Mouse (Mus musculus) retina, adult 2 months (tissue): Measurements from ENCODE around the gene Cdh4.

ENCODE experiments used
- DNase-seq: peaks from one replicate; pipeline ENCODE4 v3.0.0-alpha.2; 2012; ENCODE audit warnings: low read depth, low spot score

Gene Cdh4

DNA sequence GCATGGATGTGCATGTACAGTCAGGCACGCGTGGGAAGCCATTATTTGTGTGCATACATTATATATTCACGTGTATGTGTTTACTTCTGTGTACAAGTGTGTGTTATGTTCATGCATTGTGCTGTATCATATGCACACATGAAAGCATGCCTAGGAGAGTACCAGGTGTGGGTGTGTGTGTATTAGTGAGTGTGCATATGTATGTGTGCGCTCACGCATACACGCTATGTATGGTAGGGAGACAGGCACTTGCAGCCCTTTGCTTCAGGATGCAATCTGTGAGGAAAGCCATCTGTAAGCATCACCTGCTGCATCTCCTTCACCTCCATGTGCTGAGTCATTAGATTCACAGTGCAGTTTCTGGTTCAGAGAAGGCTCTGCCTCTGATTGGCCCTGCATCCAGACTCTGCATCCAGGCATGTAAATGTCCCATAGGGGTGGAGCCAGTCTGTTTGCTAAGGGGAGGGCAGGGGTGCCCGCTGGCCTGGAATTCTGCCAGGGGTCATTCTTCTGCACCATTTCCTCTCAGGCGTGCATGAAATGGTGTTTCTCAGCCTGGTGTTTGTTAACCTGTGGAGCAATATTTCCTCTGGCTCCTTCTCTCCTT is 25.7 kb downstream of the Cdh4 start:
- no peak for DNase-seq

DNA sequence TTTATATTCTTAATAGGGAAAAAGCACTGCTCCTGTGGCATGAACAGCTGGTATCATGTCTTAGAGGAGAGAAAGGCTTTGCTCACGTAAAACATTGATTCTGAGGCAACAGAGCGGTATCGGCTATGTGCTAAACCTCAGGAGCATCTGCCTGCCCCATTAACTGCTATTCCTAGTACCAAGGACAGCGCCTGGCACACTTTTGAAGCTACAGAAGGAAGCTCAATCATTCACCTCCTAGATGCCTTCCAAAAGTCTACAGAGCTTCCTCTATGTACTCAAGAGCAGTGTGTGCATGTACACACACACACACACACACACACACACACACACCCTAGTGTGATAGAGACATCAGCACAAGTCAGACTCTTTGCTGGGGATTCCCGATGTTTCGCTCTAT is 34.4 kb downstream of the Cdh4 start:
- DNase-seq: no peak

DNA sequence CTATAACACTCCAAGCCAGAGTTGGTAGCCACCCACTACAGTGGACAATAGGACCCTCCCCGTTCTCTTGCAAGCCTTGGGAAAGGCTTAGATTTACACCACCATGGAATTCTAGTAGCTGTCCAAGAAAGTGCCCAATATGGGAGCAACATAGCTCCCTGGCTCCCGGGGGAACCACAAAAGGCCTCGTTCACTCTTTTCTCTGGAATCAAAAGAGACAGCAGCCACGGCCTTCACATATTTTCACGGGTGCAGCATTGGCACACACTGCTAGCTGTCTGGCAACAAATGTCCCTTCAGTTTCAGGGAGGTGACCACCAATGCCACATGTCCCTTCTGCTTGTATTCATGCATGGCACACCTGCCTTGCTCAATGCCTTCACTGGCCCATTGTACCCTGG is 38.6 kb downstream of the Cdh4 start:
- DNase-seq: no peak

DNA sequence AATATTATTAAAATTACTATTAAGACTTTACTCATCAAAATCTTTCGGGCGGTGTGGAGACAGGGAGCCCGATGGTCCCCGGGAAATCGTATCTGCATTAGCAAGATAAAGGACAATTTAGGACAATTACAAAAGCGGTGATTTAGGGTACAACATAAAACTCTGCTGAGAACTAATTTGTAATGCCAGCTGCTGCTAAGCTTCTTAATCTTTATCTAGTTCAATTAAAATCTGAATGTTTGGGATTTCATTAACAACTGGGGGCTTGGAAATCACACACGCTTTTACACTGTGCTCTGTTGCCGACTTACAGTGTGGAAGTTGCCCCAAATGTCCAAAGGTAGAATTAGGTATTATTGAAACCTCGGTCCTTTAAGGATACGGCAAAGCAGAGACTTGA is 39.1 kb downstream of the Cdh4 start:
- DNase-seq: no peak

DNA sequence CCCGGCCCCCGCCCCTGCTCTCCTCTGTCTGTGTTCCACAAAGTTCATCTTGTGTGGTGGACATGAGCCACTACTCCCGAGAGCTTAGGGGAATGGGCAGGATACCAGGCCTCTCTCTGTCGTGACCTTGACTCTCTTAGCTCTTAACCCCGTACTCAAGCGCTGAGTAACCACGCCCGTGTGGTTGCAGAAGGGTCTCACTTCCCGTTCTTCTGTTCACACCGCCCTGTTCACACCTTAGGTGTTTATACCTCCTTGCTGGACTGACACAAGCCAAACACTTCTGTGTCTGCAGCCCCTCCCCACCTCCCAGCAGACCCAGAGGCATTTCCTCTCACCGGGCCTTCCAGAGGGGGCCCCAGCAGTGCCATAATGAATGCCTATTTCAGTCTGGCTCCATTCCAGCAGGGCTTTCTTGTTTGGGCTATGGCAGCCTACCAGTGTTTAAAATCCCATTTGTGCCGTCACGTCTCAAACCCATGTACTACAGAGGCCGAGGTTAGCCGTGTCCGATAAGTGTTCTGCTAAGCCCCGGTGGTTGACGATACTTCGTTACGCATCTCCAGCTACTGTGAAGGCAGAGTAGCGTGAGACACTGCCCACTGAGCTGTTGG is 46.4 kb downstream of the Cdh4 start:
- DNase-seq: no peak

DNA sequence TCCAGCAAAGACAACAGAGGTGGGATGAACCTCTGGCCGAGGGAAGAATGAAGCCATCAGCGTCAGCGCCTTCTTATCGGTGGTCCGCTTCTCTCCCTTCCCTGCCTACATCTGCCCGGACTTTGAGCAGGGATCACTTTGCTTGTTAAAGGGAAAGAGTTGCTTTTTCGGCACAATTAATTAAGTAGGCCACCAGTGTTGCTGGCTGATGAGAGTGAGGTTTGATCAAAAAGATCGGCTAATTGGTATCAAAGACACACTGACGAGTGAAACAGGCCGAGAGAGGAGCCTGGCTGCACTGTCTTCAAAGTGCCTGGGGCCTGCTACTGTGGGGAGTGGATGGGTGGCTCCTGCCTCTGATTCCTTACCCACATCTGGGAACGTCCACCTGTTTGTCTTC is 49.7 kb downstream of the Cdh4 start:
- DNase-seq: no peak

DNA sequence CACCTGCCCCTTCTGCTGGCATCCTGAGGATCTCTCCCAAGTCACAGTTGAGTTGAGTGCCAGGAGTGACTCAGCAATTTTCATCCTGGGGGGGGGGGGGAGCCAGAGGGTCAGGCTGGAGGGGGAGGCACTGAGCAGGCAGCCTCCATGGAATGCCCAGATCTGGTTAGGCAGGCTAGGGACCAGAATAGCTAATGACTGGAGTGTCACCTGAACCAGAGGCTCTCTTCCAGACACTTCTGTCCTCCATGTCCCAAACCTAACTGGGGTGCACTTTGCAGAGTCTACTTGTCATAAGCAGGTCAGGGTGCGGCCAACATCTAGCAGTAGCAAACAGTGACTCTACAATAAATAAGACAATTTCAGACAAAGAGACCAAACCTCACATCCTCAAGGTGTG is 52.0 kb downstream of the Cdh4 start:
- no peak for DNase-seq

DNA sequence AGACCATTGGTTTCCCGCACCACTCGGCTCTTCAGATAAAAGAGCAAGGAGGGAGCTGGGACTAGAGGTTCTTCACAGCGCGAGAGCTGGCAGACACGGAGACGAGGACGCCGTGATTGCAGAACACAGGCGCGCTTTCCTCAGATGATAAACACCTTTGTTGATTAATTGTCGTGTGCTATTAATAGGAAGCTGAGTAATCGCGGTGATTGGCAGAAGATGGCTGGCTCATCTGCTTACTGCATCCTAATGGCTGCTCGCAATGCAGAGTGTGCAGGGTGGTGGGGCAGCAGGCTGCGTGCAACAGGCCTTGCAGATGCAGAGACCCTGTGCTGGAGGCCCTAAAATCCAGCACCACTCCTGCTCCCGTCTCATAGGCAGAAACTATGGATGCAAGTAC is 68.2 kb downstream of the Cdh4 start:
- no peak for DNase-seq

DNA sequence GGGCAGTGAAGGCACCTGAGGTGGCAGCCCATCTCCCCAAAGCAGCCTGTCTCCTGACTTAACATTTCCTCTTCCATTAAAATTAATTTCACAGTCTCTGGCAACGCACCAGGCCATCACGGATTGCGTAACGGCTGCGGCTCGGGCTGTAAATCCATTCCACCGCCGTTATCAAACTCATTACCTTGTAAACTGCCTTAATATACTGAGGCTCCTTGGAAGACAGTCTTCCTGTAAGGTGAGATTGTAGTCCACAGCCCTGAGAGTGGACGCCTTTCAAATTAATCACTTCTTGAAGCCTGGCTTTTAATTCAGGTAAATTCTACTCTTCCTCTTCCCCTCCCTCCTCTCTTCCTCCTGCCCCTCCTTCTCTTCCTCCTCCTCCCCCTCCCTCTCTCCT is 74.3 kb downstream of the Cdh4 start:
- DNase-seq: no peak

DNA sequence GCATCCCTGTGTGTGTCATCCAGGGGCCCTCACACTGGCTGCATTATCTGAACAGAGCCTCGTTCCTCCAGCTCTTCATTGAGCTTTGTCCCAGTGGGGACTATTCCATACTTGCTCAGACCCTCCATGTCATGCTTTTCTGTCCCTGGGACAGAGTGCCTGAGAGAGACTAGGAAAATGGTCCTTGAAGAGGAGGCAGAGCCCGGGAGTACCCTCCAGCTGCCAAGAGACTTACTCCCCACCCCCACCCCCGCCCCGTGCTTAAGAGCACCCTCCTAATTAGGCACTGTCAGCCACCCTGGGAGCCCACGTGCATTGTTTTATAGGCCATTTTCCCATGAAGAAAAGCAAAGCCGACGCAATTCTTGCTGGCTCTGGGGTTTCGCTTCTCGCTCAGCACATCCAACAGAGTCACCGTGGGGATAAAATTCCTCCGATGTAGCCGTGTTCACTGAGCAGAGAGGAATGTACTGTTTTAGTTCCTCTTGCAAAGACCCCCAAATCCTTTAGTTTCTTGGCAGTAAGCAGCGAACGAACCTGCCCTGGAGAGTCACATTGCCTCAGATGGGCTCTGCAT is 76.3 kb downstream of the Cdh4 start:
- no peak for DNase-seq

DNA sequence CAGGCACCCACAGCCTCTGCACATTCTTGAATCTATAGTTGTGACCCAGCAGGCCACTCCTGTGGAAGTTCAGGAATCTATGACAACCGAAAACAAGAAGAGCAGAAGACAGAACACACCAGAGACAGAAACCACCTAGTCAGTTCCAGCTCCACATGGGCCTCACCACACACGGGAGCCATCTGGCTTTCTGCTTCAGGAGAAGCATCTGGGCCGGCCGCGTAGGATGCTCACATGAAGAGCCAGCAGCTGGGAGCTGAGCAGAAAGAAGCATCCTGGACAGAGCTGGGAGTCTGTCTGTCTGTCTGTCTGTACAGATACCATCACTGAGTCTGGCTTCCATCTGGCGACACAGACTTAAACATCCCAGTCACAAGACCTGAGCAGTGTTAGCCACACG is 76.9 kb downstream of the Cdh4 start:
- no peak for DNase-seq

DNA sequence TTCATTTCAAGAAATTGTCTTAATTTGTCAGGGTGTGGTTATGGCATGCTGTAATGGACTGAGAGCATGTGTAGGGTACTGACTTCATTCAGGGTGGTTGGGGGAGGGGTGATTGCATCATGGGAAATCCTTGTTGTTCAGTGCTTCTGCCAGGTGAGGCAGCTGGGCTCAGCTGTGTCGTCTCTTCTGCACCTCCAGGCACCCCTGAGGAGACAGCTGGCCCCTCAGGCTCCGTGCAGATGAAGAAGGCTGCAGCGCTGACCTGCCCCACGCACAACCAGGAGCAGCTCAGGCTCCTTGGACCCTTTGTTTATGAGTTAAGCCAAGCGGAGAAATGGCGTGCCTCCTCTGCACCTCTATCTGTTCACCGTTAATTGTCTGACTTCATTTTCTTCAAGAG is 77.7 kb downstream of the Cdh4 start:
- DNase-seq: no peak

DNA sequence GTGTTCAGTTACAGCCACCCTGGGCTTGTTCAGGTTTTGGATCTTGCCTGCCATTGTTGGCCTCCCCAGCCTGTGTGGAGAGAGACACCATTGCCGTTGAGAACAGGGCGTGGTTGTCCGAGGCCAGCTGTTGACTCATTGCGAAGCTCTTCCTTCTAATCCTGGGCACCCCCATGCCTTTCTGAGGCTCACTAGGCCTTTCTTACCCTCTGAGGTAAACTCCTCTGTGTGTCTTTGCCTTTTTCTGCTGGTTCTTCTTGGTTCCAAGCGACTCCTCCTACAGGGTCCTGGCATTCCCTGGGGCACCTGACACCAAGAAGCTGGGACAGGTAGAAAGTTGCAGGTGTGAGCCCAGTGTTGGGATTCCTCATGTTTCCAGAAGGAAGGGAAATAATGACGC is 78.7 kb downstream of the Cdh4 start:
- no peak for DNase-seq

DNA sequence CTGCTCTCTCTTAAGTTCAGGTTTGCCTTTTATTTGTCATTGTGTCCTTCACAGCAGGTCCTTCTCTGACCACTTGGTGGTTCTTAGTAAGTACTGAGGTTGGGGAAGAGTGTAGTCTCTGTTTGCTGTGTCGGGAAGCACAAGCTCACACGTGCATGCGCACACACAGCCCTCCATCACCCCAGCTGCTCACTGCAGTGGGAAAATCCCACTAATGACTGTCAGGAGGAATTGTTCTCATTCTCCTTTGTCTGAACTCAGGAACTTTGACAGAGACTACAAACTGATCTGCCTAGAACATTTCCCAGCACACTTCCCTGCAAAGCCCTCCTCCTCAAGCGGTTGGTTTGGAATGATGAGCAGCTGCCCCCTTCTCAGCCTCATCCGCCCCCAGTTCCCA is 79.2 kb downstream of the Cdh4 start:
- DNase-seq: no peak

DNA sequence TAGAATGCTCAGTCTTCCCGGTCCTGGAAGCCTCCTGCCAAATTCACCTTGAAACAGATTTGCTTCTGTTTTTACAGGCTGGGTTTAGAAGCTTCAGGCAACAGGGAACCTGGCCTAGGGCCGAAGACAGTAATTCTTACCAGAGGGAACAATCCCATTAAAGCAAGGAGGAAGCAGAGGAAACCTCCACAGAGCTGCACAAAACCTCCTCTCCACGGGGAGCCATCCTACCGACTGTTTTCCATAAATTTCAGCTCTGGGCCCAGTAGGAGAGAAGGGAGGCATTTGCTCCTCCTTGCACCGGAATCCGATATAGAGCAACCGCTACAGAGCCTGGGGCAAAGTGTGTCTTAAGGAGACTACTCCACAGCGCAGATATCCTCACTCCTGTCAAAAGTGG is 79.9 kb downstream of the Cdh4 start:
- DNase-seq: no peak

DNA sequence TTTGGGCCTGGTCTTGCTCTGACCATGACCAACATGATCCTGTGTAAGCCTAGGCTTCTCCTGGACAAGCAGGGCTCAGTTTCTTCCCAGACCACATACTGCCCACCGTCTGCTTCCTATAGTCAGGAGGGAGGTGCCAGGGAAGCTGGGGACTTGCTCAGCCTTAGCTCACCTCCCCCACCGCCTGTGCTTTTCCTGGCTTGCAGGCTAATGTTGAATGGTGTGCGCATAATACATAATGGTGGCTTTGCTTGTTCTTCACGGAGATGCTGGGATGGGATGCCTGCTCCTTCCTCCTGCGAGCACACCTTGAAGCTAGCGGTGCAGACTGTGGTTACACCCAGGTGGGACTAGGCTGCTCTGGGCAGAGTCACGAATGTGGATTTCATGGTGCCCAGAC is 84.7 kb downstream of the Cdh4 start:
- DNase-seq: no peak

DNA sequence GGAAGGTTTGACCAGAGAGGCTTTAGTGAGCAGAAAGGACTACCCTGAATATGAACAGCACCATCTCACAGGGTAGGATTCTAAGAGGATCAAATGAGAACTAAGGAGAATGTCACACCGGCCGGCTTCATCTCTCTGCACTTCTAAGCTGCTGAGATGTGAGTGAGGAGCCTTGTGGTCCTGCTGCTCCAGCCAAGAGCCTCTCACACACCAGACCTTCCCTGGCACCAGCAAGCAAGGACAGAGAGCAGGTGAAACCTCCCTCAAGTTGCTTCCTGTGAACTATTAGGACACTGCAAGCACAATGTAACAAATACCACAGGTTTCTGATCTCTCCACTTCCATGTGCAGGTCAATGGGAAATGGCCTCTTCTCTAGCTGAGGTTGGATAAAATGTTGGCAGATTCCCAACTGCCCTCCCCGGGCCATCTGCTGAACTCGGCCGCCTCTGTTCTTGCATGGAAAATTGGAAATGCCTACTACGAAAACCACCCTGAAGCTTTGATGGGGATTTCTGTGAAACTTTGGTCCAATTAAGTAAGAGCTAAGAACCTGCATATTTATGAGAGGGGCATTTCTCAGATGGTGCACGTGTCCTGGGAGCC is 88.3 kb downstream of the Cdh4 start:
- no peak for DNase-seq

DNA sequence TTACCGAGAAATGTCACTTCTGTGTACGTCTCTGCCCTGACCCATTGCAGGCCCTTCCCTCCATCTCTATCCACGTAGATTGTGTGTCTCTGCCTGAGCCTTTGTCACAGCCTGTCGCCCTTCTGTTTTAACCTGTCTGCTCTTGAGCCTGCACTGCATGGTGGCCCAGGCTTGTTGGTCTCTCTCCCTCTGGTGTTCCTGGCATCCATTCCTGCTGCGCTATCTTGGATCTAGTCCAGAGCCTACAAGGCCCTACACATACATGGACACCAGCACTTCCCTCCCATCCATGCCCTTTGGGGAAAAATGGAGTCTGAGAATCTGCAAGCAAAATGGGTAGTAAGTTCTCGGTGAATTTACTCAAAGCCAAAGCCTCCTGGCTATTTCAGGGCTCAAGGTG is 91.0 kb downstream of the Cdh4 start:
- DNase-seq: no peak

DNA sequence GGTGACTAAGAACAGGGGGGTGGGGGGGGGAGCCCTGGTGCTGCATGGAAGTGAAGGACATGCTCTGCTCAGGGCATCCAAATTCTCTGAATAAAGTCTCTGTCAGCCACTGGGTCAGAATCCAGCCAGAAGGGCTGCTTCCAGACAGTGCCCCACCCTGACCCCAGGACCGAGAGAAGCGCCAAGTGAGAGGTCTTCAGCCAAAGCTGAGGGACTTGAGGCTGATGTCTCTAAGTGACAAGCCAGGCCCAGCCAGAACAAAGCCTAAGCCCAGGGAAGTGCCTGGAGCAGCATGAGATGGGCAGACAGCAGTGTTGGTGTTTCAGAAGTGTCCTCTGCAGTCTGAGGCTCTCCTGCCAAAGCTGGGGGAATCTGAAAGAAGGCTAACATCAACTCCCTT is 91.7 kb downstream of the Cdh4 start:
- no peak for DNase-seq

DNA sequence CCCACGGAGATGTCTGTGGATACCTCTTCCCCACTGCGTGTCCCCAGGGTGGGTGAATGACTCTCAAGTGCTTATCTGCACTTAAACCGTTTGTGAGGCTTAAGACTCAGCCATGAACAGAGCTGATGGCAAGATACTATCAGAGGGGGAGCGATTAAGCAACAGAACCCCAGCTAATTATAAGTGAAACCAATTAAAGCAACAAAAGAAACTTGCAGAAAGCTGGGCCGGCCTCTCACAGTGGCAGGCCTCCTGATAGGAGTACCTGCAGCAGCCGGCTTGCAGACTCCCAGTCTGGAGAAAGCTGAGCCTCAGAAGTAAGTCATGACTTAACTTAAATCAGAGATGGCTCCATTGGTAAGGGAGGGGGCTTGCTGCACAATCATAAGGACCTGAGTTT is 93.0 kb downstream of the Cdh4 start:
- DNase-seq: no peak

DNA sequence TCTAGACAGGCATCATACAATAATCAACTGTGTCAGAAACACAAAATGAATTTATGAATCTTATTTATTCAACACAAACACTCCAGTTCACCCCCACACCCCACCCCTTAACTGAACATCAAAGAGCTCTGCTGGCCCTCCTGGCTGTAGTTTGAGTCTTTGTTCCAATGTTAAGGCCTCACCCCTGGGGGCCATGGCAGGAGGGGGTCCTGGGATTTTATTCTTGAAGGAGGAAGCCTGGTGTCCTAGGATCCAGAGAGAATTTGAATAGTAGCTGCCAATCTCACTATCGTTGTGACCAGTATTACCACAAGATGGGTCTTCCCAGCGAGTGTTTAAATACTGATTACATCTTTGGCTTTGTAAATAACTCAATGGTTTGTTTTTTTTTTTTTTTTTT is 94.5 kb downstream of the Cdh4 start:
- DNase-seq: no peak

DNA sequence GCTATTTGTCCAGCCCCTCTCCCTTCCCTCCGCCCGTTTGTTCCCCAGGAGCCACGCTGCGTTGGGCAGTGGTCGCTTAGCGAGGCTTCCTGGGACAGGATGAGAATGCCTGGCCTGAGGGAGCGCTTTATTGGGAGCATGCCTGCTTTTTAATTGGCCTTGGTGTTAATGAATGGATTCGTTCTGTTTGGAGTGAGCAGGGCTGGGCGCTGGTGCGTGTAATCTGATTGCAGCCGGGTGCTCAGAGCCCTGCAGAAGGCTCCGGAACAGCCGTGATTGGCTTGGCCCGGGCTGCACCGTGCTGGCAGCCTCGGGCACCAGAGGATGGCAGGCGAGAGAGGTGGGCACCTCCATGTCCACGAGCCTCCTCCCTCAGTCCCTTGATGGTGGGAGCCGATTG is 95.2 kb downstream of the Cdh4 start:
- DNase-seq: peak; percentile 22

DNA sequence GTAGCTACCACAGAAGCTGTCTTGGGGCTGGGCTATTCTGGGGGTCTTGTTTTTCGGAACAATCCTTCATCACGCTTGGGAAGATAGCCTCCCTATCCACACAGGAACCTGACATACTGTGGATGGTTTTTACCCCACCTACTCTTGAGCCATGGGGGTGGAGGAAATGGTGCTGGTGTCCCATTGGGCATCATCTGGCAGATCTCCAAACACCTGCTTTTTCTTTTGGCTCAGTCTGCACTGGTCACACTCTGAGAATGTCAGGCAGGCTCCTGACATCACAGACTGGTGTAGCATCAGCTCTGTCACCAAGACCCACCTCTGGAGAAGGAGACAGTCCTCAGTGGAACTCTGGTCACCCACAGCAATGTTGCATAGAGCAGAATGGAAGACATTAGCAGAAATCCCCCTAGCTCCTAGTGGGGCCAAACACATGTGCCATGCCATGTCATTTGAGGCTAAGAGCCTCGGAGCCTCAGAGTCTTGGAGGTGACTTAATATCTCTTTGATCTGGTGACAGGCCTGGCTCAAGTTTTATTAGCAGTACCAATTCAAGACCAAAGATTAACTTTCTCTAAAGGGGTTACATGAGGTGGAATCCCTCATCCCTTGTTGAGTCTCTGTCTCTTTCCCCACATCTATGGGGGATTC is 95.7 kb downstream of the Cdh4 start:
- no peak for DNase-seq
